Mouse (Mus musculus) MEL (cell line): ENCODE measurements around the gene Cnot2. TPM values are rescaled to one million over a fixed set of nuclear protein-coding genes. Genes with fewer than 3 reads are reported as not detected.

Source experiments
- DNase-seq: peaks from one replicate; pipeline ENCODE4 v3.0.0; 2011; ENCODE audit warnings: low read depth, low spot score
- H3K27ac ChIP-seq: 2 replicates; pipeline ENCODE4 v1.5.1; 2012; ENCODE audit warnings: low read depth, mild to moderate bottlenecking, control low read depth, low read length, moderate library complexity; ENCODE audit not compliant: control insufficient read depth
- H3K27me3 ChIP-seq, 2 experiments: fragments of 150-350 bp in 1 of 2; sonication (generic) in 1 of 2; 2 replicates each; pipeline ENCODE4 v1.6.1; 2012; ENCODE audit warnings: low read length in 2 of 2, mild to moderate bottlenecking in 2 of 2, improper control_type of control experiment in 1 of 2, moderate library complexity in 1 of 2; ENCODE audit not compliant: insufficient read depth in 2 of 2, control insufficient read depth in 1 of 2
- H3K36me3 ChIP-seq, 2 experiments: 2 replicates each; pipeline ENCODE4 v1.6.1; 2012 to 2014; ENCODE audit warnings: low read length in 2 of 2, improper control_type of control experiment in 1 of 2, inconsistent platforms in 1 of 2, mild to moderate bottlenecking in 1 of 2; ENCODE audit not compliant: insufficient read depth in 2 of 2, control insufficient read depth in 1 of 2
- H3K4me1 ChIP-seq, 2 experiments: fragments of 150-350 bp in 1 of 2; sonication (generic) in 1 of 2; 2 replicates each; pipeline ENCODE4 v1.6.1; 2012; ENCODE audit warnings: low read length in 2 of 2, improper control_type of control experiment in 1 of 2, mild to moderate bottlenecking in 1 of 2; ENCODE audit not compliant: insufficient read depth in 2 of 2, control insufficient read depth in 1 of 2
- H3K4me3 ChIP-seq, 2 experiments: fragments of 150-350 bp in 1 of 2; sonication (generic) in 1 of 2; 2 replicates each; pipeline ENCODE4 v1.5.1; 2012; ENCODE audit warnings: low read depth in 2 of 2, low read length in 2 of 2, mild to moderate bottlenecking in 2 of 2, moderate library complexity in 2 of 2, control low read depth in 1 of 2, improper control_type of control experiment in 1 of 2; ENCODE audit not compliant: control insufficient read depth in 1 of 2, insufficient read depth in 1 of 2
- H3K79me2 ChIP-seq: 2 replicates; pipeline ENCODE4 v1.6.1; 2012; ENCODE audit warnings: mild to moderate bottlenecking, low read length, moderate library complexity; ENCODE audit not compliant: control insufficient read depth, poor library complexity, insufficient read depth
- H3K9ac ChIP-seq: 2 replicates; pipeline ENCODE4 v1.6.1; 2012; ENCODE audit warnings: low read depth, mild to moderate bottlenecking, control low read depth, low read length, moderate library complexity; ENCODE audit not compliant: control insufficient read depth, poor library complexity, severe bottlenecking
- H3K9me3 ChIP-seq: fragments of 150-350 bp; sonication (generic); replicated peaks from 2 replicates; pipeline ENCODE4 v1.6.1; 2012; ENCODE audit warnings: mild to moderate bottlenecking, low read length, improper control_type of control experiment, moderate library complexity; ENCODE audit not compliant: insufficient read depth
- BHLHE40 ChIP-seq: IDR thresholded peaks from 2 replicates; pipeline ENCODE4 v1.6.1; 2012; ENCODE audit warnings: low read depth, mild to moderate bottlenecking, inconsistent platforms, low read length, improper control_type of control experiment, borderline replicate concordance
- CHD2 ChIP-seq: IDR thresholded peaks from 2 replicates; pipeline ENCODE4 v1.6.1; 2011; ENCODE audit warnings: low read length, improper control_type of control experiment
- ELF1 ChIP-seq: IDR thresholded peaks from 2 replicates; pipeline ENCODE4 v1.6.1; 2014; ENCODE audit warnings: low read depth, mild to moderate bottlenecking, inconsistent platforms, low read length, improper control_type of control experiment, moderate library complexity
- GABPA ChIP-seq: IDR thresholded peaks from 2 replicates; pipeline ENCODE4 v1.6.1; 2012; ENCODE audit warnings: low read depth, mild to moderate bottlenecking, inconsistent platforms, low read length, improper control_type of control experiment, moderate library complexity
- HCFC1 ChIP-seq: IDR thresholded peaks from 2 replicates; pipeline ENCODE4 v1.6.1; 2012; ENCODE audit warnings: low read depth, mild to moderate bottlenecking, inconsistent platforms, low read length, improper control_type of control experiment, moderate library complexity
- JUND ChIP-seq: IDR thresholded peaks from 2 replicates; pipeline ENCODE4 v1.6.1; 2011; ENCODE audit warnings: low read depth, mild to moderate bottlenecking, improper control_type of control experiment, low read length
- MAFK ChIP-seq: IDR thresholded peaks from 2 replicates; pipeline ENCODE4 v1.6.1; 2011; ENCODE audit warnings: low read depth, mild to moderate bottlenecking, low read length, improper control_type of control experiment, borderline replicate concordance
- MAX ChIP-seq: IDR thresholded peaks from 2 replicates; pipeline ENCODE4 v1.6.1; 2011; ENCODE audit warnings: low read length, improper control_type of control experiment
- MAZ ChIP-seq: IDR thresholded peaks from 2 replicates; pipeline ENCODE4 v1.6.1; 2012; ENCODE audit warnings: low read depth, mild to moderate bottlenecking, inconsistent platforms, low read length, improper control_type of control experiment
- MXI1 ChIP-seq: IDR thresholded peaks from 2 replicates; pipeline ENCODE4 v1.6.1; 2011; ENCODE audit warnings: mild to moderate bottlenecking, low read depth, low read length, improper control_type of control experiment
- MYB ChIP-seq: IDR thresholded peaks from 2 replicates; pipeline ENCODE4 v1.6.1; 2011; ENCODE audit warnings: mild to moderate bottlenecking, low read depth, low read length, improper control_type of control experiment
- MYC ChIP-seq: IDR thresholded peaks from 2 replicates; pipeline ENCODE4 v1.6.1; 2011; ENCODE audit warnings: low read depth, mild to moderate bottlenecking, low read length, improper control_type of control experiment, moderate library complexity
- NELFE ChIP-seq: IDR thresholded peaks from 2 replicates; pipeline ENCODE4 v1.6.1; 2011; ENCODE audit warnings: low read depth, low read length, improper control_type of control experiment
- POLR2A ChIP-seq, 2 experiments: IDR thresholded peaks; 2 replicates each; pipeline ENCODE4 v1.6.1; 2011 to 2012; ENCODE audit warnings: low read length in 2 of 2, mild to moderate bottlenecking in 2 of 2, control low read depth in 1 of 2, improper control_type of control experiment in 1 of 2, low read depth in 1 of 2, moderate library complexity in 1 of 2; ENCODE audit not compliant: control insufficient read depth in 1 of 2, insufficient read depth in 1 of 2, poor library complexity in 1 of 2
- POLR2AphosphoS2 ChIP-seq: IDR thresholded peaks from 2 replicates; pipeline ENCODE4 v1.6.1; 2011; ENCODE audit warnings: low read length, improper control_type of control experiment
- POLR2AphosphoS5 ChIP-seq: IDR thresholded peaks from 2 replicates; pipeline ENCODE4 v1.6.1; 2012; ENCODE audit warnings: low read depth, borderline replicate concordance, mild to moderate bottlenecking, inconsistent platforms, low read length, moderate library complexity, mixed read lengths
- SIN3A ChIP-seq: IDR thresholded peaks from 2 replicates; pipeline ENCODE4 v1.6.1; 2012; ENCODE audit warnings: low read length, improper control_type of control experiment, inconsistent platforms
- TBP ChIP-seq: IDR thresholded peaks from 2 replicates; pipeline ENCODE4 v1.8.0; 2011; ENCODE audit warnings: low read depth, low read length, improper control_type of control experiment
- USF1 ChIP-seq: IDR thresholded peaks from 2 replicates; pipeline ENCODE4 v1.6.1; 2014; ENCODE audit warnings: low read depth, mild to moderate bottlenecking, inconsistent platforms, low read length, improper control_type of control experiment, moderate library complexity
- ZKSCAN1 ChIP-seq: IDR thresholded peaks from 2 replicates; pipeline ENCODE4 v1.6.1; 2012; ENCODE audit warnings: low read depth, mild to moderate bottlenecking, inconsistent platforms, low read length, improper control_type of control experiment, moderate library complexity
- ZMIZ1 ChIP-seq: IDR thresholded peaks from 2 replicates; pipeline ENCODE4 v1.6.1; 2012; ENCODE audit warnings: low read depth, mild to moderate bottlenecking, inconsistent platforms, low read length, improper control_type of control experiment, moderate library complexity
- ZNF384 ChIP-seq: IDR thresholded peaks from 2 replicates; pipeline ENCODE4 v1.6.1; 2012; ENCODE audit warnings: low read depth, mild to moderate bottlenecking, inconsistent platforms, low read length, improper control_type of control experiment
- polyA plus RNA-seq, 2 experiments: library from polyadenylated mRNA; stranded (reverse) in 1 of 2; unstranded in 1 of 2; fragments of >175 nt in 1 of 2; fragments of >200 nt in 1 of 2; gene quantifications; 2 replicates each; pipeline versions ENCODE4 v1.2.1 to v1.2.4; 2012; ENCODE audit warnings: low replicate concordance in 2 of 2, low read depth in 1 of 2; ENCODE audit not compliant: insufficient read length in 2 of 2, insufficient read depth in 1 of 2, missing spikeins in 1 of 2
- total RNA-seq: library from RNA; depleted of rRNA; stranded (reverse); fragments of 300-350 nt; gene quantifications from 2 replicates; pipeline ENCODE4 v1.2.3, GENCODE M21; 2012

The Cnot2 gene
- total and polyA plus RNA-seq, 3 experiments, result 84.3 to 554 (median 88.8) TPM

DNA sequence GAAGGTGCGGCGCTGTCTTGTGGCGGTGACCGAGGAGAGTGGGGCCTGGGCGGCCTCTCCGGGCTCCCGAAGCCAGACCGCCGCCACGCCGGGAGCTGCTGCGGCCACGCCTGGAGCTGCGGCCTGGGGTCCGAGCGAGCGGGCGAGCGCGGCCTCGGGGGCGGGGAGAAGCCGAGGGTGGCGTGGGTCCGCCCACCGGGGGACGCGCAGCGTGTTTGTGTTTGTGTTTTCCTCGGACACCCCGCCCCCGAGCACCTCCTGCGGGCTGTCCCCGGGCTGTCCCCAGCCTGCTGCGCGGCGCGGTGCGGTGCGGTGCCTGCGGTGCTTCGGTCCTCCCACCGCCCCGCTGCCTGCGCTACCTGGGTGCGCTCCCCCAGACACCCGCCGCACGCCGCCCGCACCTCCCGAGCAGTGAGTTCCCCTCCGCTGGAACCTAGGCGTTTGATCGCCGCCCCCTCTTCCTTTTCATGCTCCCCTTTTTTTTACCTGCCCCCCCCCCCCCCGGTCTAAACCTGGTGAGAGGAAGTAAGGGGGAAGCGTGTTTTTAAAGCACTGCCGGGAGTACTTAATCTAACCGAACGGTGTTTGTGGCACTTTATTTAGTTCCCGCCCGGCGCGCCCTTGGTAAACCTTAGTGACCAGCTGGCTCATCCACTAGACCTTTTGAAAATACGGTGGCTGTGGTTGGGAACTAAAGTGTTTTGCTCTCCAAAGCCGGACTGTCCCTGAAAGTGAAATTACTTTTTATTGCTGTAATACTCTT is 589 bp upstream of the Cnot2 start (continued):
- TF ChIP-seq POLR2A (IDR thresholded peaks at IDR 0.05; ENCODE audit: control insufficient read depth in 1 of 2, insufficient read depth in 1 of 2, low read depth in 1 of 2, low read length in 2 of 2, poor library complexity in 1 of 2), result peak; percentile 12 to 87; a peak in 1 of 4 replicates
- TF ChIP-seq POLR2AphosphoS2, result no peak
- peak; percentile 38 for TF ChIP-seq MXI1
- TF ChIP-seq GABPA, result no peak

GRCm38 (mm10) chr10:116580591-116581358 is 536 bp downstream of the Cnot2 start:
- peak overlapping the region; percentile 90 for H3K9ac ChIP-seq
- peaks cover 1 to 35% of the 10 kb centered on the region in 2 experiments; a peak in 3 of 4 replicates for H3K36me3 ChIP-seq
- DNase-seq, result peak; percentile 81
- H3K27ac ChIP-seq, result peak overlapping the region; percentile 94
- peak overlapping the region; percentile 97 to 99 for H3K4me3 ChIP-seq
- peaks cover 13 to 21% of the 10 kb centered on the region in 2 experiments for H3K4me1 ChIP-seq
- peaks cover 49% of the 10 kb centered on the region for H3K79me2 ChIP-seq
- no peaks in the 10 kb centered on the region for H3K27me3 ChIP-seq
- TF ChIP-seq MYC (no peak), ELF1 (no peak), MAX (no peak), ZKSCAN1 (no peak), POLR2AphosphoS2 (no peak; the same call in 1 of the 2 replicates), BHLHE40 (no peak), MAZ (no peak), TBP (0 out of 2 replicates have a peak, but pooled peaks have one; percentile 46), MYB (no peak), POLR2A (IDR thresholded peaks at IDR 0.05; ENCODE audit: control insufficient read depth in 1 of 2, insufficient read depth in 1 of 2, low read depth in 1 of 2, low read length in 2 of 2, poor library complexity in 1 of 2) (peak in 1 of 2 experiments; percentile 41; a peak in 1 of 4 replicates), POLR2AphosphoS5 (no peak), HCFC1 (no peak), MAFK (no peak), CHD2 (no peak), USF1 (no peak), ZMIZ1 (no peak), ZNF384 (0 out of 2 replicates have a peak, but pooled peaks have one; percentile 30), MXI1 (no peak; the same call in 1 of the 2 replicates), SIN3A (peak; percentile 62), NELFE (no peak; the same call in 1 of the 2 replicates), JUND (no peak)
- TF ChIP-seq, all 39 proteins: peak for 4
- H3K9me3 ChIP-seq, result no peaks in the 10 kb centered on the region
